Mouse (Mus musculus): ENCODE measurements around the gene Prkn. TPM values are rescaled to one million over a fixed set of nuclear protein-coding genes. Genes with fewer than 3 reads are reported as not detected.

Prkn gene
- polyA plus RNA-seq, 1 experiment, result 5.7 TPM

DNA sequence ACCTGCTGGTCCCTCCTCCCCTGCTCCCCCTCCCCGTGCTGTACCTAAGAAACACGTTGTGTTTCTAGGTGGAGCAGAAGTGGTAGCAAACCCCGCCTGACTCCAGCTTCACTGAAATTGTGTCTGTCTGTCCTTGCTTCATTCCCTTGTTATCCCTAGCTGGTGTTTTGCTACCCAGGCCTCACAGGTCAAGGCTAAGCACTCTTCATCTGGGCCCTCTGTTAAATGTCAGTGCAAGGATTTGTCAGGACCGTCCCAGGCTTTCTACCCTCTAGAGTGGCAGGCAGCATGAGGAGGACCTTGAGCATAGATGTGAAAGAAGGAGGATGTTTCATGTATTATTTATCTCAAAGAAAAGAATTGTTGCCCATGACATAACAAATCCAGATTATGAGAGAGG is 388.8 kb downstream of the Prkn start:
- DNase-seq (ENCODE audit: low read depth), result no peak
- no peak for TF ChIP-seq POLR2A (IDR thresholded peaks at IDR 0.05; ENCODE audit: borderline replicate concordance, extremely low read depth, insufficient read depth, insufficient read length, poor library complexity, severe bottlenecking)
- TF ChIP-seq CTCF (IDR thresholded peaks at IDR 0.05; ENCODE audit: borderline replicate concordance, extremely low read depth, insufficient read depth, insufficient read length), result no peak

DNA sequence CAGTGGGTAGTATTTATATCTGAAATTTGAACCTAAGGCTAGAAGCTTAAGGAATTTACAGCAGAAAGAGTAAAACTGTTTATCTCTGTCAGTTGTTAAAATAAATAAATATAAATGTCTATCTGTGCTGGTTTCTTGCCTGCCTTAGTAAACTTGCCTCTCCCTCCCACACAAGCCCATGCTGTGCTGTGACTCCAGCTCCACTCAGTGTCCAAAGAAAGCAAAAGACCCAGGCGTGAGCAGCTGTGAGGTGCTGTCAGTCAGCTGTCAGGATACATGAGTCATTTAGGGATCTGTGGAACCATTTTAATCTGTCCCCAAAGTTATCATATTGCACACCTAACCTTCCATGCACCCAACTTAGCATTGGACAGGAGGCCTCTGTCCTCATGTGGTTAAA is 389.2 kb downstream of the Prkn start:
- DNase-seq (ENCODE audit: low read depth), result no peak
- no peak for TF ChIP-seq POLR2A (IDR thresholded peaks at IDR 0.05; ENCODE audit: borderline replicate concordance, extremely low read depth, insufficient read depth, insufficient read length, poor library complexity, severe bottlenecking)
- no peak for TF ChIP-seq CTCF (IDR thresholded peaks at IDR 0.05; ENCODE audit: borderline replicate concordance, extremely low read depth, insufficient read depth, insufficient read length)

DNA sequence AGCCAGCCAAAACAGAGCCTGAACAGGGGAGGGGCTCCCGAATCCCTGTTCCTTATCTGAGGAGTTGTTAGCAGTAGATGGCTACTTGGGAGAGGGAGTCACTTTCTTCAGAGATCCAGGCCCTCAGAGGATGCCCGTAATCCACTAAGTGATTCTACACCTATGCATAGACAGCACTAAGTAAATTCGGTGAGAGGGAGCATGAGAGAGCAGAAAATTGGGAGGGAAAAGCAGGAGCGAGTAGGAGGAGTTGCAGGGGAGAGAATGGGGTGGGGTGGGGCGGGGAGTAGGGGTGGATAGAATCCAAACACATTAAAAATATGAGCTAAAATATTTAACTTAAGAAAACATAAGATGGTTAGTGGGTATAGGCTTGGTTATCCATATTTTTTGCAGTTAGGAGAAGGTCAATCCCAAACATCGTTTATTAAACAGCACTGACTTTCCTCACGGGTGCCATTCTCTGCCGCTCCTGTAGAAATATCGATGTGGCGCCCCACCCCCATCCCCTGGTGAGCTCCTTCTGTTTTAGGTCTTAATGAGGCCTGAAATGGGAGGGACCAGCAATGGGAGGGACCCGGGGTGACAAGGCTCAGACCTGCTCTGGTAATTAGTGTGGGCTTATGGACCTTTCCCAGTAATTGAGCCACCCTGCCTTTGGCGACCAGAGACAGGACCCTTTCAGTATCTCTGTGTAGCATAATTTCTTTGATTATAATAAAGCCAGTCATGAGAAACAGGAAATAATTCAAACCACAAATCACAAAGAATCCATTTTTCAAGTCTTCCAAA is 390.6 kb downstream of the Prkn start:
- peak; percentile 81 for DNase-seq (ENCODE audit: low read depth)
- TF ChIP-seq POLR2A (IDR thresholded peaks at IDR 0.05; ENCODE audit: borderline replicate concordance, extremely low read depth, insufficient read depth, insufficient read length, poor library complexity, severe bottlenecking) (no peak), CTCF (IDR thresholded peaks at IDR 0.05; ENCODE audit: borderline replicate concordance, extremely low read depth, insufficient read depth, insufficient read length) (no peak)

DNA sequence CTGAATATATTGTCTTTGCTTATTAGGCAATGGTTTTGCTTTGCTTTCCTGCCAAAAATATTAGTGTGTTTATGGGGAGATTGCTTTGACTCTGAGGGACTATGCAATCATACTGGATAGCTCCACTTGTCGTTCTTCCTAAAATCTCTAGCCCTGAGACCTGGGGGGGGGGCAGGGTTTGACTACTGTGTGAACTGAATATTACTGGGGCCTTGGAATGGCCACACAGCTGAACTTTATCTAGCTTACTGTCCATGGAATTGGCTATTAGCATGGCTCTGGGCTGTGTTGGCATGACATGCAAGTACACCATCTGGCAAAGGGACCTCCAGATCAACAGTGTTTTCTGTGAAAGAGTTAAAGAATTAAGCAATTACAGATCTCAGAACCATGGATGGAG is 395.1 kb downstream of the Prkn start:
- TF ChIP-seq CTCF (IDR thresholded peaks at IDR 0.05; ENCODE audit: borderline replicate concordance, extremely low read depth, insufficient read depth, insufficient read length) (no peak), POLR2A (IDR thresholded peaks at IDR 0.05; ENCODE audit: borderline replicate concordance, extremely low read depth, insufficient read depth, insufficient read length, poor library complexity, severe bottlenecking) (no peak)
- no peak for DNase-seq (ENCODE audit: low read depth)

DNA sequence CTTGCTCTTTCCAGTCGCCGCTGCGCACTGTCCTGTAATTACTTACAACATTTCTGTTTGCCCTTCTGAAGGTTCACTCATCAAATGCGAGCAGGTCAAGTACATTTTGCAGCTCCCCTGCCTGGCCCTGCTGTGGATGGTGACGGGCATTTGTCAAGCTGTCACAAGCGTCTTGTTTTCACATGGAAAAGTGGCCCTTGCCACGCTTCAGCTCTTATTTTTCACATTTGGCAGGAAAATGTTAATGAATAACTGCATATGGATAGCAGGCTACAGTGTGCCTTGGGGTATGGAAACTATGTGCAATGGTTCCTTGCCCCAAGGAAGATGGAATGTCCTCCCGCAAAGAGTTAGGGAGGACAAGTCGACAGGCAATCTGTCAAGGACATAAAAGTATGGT is 404.9 kb downstream of the Prkn start:
- peak; percentile 25 for DNase-seq (ENCODE audit: low read depth)
- no peak for TF ChIP-seq POLR2A (IDR thresholded peaks at IDR 0.05; ENCODE audit: borderline replicate concordance, extremely low read depth, insufficient read depth, insufficient read length, poor library complexity, severe bottlenecking)
- TF ChIP-seq CTCF (IDR thresholded peaks at IDR 0.05; ENCODE audit: borderline replicate concordance, extremely low read depth, insufficient read depth, insufficient read length), result no peak

DNA sequence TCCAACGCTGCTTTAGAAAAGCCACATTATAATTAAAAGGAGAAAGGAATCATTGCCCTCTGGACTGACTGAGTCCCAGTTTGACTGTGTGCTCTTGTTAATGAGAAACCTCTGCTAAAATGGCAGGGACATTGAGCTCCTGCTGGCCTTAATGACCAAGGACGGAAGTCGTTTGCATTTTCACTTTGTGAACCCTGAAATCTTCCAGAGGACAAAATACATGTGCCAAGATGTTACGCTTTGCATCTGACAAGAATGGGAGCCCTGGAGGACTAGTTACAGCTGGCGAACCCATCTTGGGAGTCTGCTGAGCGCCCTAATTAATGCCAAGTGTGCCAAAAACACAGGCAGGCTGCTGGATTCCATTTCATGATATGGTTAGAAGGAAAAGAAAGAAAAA is 409.0 kb downstream of the Prkn start:
- DNase-seq (ENCODE audit: low read depth), result peak; percentile 76
- TF ChIP-seq CTCF (IDR thresholded peaks at IDR 0.05; ENCODE audit: borderline replicate concordance, extremely low read depth, insufficient read depth, insufficient read length), result no peak
- no peak for TF ChIP-seq POLR2A (IDR thresholded peaks at IDR 0.05; ENCODE audit: borderline replicate concordance, extremely low read depth, insufficient read depth, insufficient read length, poor library complexity, severe bottlenecking)

DNA sequence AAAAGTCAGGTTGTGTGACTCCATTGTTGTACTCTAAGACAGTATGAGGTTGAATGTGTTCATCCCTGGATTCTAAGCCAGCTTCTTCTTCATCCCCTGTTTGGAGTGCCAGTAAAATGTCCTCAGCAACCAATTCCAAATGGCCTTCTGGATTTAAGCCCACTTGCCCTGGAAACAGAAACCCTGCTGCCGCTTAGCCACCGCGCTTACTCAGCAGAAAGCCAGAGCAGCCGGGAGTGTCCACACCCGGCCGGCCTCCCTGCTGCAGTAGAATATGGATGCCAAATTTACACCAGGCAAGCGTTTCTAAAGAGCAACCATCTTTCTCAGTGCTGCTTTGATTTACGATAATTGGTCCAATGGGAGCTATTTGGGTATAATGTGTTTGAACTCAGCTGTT is 420.5 kb downstream of the Prkn start:
- TF ChIP-seq POLR2A (IDR thresholded peaks at IDR 0.05; ENCODE audit: borderline replicate concordance, extremely low read depth, insufficient read depth, insufficient read length, poor library complexity, severe bottlenecking) (no peak), CTCF (IDR thresholded peaks at IDR 0.05; ENCODE audit: borderline replicate concordance, extremely low read depth, insufficient read depth, insufficient read length) (no peak)
- peak; percentile 51 for DNase-seq (ENCODE audit: low read depth)

DNA sequence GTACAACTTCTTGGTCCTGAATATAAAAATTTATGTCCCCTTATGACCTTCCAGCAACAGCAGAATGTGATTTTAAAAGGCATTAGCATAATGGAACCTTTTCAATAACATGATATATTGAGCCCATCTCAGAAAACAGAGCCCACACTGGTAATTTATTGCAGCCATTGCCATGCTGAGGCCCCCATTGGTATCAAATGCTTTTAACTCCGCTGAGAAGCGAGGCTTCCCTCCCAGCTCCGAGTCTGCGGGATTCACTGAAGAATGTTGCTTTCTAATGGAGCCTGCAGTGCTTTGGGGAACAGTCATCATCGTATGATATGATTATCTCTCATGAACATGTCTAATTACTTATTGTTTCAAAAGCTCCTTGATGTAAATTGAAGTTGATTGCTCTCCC is 421.5 kb downstream of the Prkn start:
- peak; percentile 15 for DNase-seq (ENCODE audit: low read depth)
- no peak for TF ChIP-seq POLR2A (IDR thresholded peaks at IDR 0.05; ENCODE audit: borderline replicate concordance, extremely low read depth, insufficient read depth, insufficient read length, poor library complexity, severe bottlenecking)
- no peak for TF ChIP-seq CTCF (IDR thresholded peaks at IDR 0.05; ENCODE audit: borderline replicate concordance, extremely low read depth, insufficient read depth, insufficient read length)

DNA sequence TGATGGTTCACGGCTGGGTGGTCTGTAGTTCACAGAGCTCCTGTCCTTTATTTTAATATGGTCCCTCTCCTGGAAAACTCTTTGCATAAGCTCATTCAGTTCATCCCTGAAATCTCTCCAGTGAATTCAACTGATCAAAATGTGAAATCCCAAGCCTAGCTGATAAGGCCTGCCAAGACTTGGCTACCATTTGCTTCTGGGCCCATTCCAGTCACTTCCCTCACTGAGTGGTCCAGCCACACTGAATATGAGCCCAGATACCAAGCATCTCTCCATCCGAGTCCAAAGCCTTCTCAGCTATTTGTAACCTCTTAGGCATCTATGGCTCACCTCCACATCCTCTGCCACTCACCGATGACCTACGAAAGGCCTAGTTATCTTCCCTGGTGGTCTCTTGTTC is 427.8 kb downstream of the Prkn start:
- no peak for DNase-seq (ENCODE audit: low read depth)

DNA sequence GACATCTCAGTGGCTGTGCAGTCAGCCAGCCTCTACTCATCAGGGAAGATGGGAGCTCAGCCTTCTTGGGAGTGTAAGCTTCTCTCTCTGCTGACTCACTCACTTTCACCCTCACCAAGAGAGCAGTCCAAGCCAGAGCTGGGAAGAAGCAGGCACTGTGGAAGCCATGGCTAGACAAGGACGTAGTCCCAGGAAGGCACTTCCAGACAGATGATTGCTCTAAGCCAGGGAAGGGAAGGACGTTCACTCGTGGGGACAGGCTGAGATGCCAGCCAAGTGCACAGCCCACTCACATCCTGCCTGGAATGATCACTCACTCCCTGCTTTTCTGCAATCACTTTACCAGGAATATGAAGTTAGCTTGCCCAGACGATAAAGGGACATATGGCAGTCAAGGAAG is 430.0 kb downstream of the Prkn start:
- TF ChIP-seq POLR2A (IDR thresholded peaks at IDR 0.05; ENCODE audit: borderline replicate concordance, extremely low read depth, insufficient read depth, insufficient read length, poor library complexity, severe bottlenecking) (no peak), CTCF (IDR thresholded peaks at IDR 0.05; ENCODE audit: borderline replicate concordance, extremely low read depth, insufficient read depth, insufficient read length) (no peak)
- DNase-seq (ENCODE audit: low read depth), result no peak

More for the DNA sequence above, 427.8 kb downstream of the Prkn start:
- TF ChIP-seq POLR2A (IDR thresholded peaks at IDR 0.05; ENCODE audit: borderline replicate concordance, extremely low read depth, insufficient read depth, insufficient read length, poor library complexity, severe bottlenecking), result no peak
- TF ChIP-seq CTCF (IDR thresholded peaks at IDR 0.05; ENCODE audit: borderline replicate concordance, extremely low read depth, insufficient read depth, insufficient read length), result no peak

DNA sequence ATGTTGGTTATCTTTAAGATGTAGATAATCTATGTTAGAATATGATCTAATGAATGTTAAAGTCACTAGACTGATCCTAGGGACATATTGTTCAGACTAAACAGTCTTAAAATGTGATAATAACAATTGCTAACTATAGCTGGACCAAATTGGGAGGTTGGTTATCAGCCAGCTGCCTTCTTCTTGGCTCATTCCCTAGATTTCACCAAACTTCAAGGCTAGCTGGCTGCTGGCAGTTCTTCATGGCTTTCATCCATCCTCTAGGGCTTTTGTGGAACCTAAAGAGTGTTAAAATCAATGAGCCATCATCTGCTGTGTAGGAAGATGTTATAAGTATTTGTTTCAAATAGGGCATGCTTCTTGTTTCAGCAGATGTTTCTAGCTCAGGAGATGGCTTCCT is 431.7 kb downstream of the Prkn start:
- DNase-seq (ENCODE audit: low read depth), result peak; percentile 54
- no peak for TF ChIP-seq CTCF (IDR thresholded peaks at IDR 0.05; ENCODE audit: borderline replicate concordance, extremely low read depth, insufficient read depth, insufficient read length)
- TF ChIP-seq POLR2A (IDR thresholded peaks at IDR 0.05; ENCODE audit: borderline replicate concordance, extremely low read depth, insufficient read depth, insufficient read length, poor library complexity, severe bottlenecking), result no peak

DNA sequence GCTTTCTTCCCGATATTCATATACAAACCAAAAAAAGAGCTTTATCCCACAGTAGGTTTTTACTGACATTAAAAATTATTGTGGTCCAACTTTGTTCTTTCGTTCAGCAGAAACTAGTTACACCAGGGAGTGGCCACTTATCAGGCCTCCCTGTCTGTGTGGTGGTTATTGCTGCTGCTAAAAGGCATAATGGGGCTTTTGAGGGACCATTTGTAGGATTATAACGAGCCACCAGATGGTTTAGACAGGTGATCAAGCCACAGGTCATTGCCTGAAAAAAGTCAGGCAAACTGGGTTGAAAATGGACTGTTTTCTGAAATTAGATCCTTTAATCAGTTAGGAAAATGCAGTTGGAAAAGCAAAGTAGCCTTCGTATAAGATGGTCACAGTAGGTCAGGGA is 444.1 kb downstream of the Prkn start:
- DNase-seq (ENCODE audit: low read depth), result no peak
- TF ChIP-seq POLR2A (IDR thresholded peaks at IDR 0.05; ENCODE audit: borderline replicate concordance, extremely low read depth, insufficient read depth, insufficient read length, poor library complexity, severe bottlenecking) (no peak), CTCF (IDR thresholded peaks at IDR 0.05; ENCODE audit: borderline replicate concordance, extremely low read depth, insufficient read depth, insufficient read length) (no peak)
